In the genomic region with DNA sequence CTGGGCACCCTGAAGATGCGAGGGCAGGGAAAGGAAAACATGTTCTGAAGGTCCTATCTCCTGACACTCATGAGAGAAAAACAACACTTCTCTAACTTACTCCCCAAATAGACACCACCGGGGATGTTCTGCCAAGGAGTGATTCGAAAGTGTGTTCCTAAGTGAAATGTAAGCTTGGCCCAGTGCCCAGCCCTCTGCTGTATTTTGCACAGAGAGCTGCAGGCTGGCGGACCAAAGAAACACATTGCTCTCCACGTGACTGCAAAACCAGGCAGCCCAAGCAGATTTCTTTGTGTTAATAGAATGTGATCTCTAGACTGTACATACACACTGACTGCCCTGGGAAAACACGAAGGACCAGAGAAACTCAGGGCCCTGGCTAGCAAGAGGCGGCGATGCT, we compare ENCODE assay signal across 8 mouse cellular contexts. TPM values are rescaled to one million over a fixed set of nuclear protein-coding genes. Genes with fewer than 3 reads are reported as not detected.
A peak's percentile ranks its signal among the peaks of the same experiment; 100 is the strongest.
DNase-seq lines count a peak whose midpoint lies in the region; ATAC-seq and TF ChIP-seq lines count a peak whose summit lies in the region.

No protein-coding gene starts in this region.

- H3K9me3 ChIP-seq in hindbrain, embryonic 10.5 days = no peaks in the 10 kb centered on the region
- H3K9me3 ChIP-seq in liver, postnatal 0 days (ENCODE audit: low read length) = no peaks in the 10 kb centered on the region

- peak overlapping the region; percentile 57 for H3K27ac ChIP-seq in hindbrain, embryonic 10.5 days
- peak overlapping the region; percentile 62 for H3K27ac ChIP-seq in liver, postnatal 0 days (ENCODE audit: low read depth)

- H3K9ac ChIP-seq in liver, postnatal 0 days (replicated peaks) = no peak overlapping the region; the same call in 1 of the 2 replicates

- DNase-seq in 416B (ENCODE audit: low read depth) = peak; percentile 35
- peak; percentile 54 for DNase-seq in cerebellum, adult 8-10 months
- peak; percentile 91 to 93 for DNase-seq in frontal cortex, postnatal 14 days (ENCODE audit: low spot score in 2 of 2)
- peak; percentile 55 for DNase-seq in hindbrain, embryonic 10.5 days (ENCODE audit: low spot score)
- DNase-seq in layer of hippocampus, adult 8-10 months (ENCODE audit: low spot score in 2 of 2) = peak; percentile 94 to 98
- DNase-seq in liver, postnatal 0 days = peak; percentile 79
- DNase-seq in ovary, adult 18-20 months (ENCODE audit: low spot score) = peak; percentile 92
- DNase-seq in yolk sac, embryonic 10.5 days (ENCODE audit: low spot score) = no peak

- no peak overlapping the region for H3K4me3 ChIP-seq in hindbrain, embryonic 10.5 days
- H3K4me3 ChIP-seq in liver, postnatal 0 days (ENCODE audit: low read depth, low read length) = no peak overlapping the region

- H3K4me1 ChIP-seq in hindbrain, embryonic 10.5 days (replicated peaks) = peaks cover 54% of the 10 kb centered on the region
- H3K4me1 ChIP-seq in liver, postnatal 0 days (ENCODE audit: insufficient read depth) = peaks cover 39% of the 10 kb centered on the region

- H3K36me3 ChIP-seq in hindbrain, embryonic 10.5 days = no peaks in the 10 kb centered on the region
- H3K36me3 ChIP-seq in liver, postnatal 0 days (replicated peaks; ENCODE audit: insufficient read depth, low read length) = no peaks in the 10 kb centered on the region

- no peak for TF ChIP-seq EP300 in liver, postnatal 0 days (IDR thresholded peaks at IDR 0.05; ENCODE audit: low read depth)

- 0 out of 2 replicates have a peak overlapping the region, but pooled peaks have one; percentile 24 for H3K4me2 ChIP-seq in liver, postnatal 0 days (ENCODE audit: low read depth, low read length)

- peak; percentile 86 for ATAC-seq in liver, postnatal 0 days

- WGBS in hindbrain, embryonic 10.5 days = 35% methylated on average over 8 of the region's 8 CpGs
- 35% methylated on average over 8 of the region's 8 CpGs for WGBS in liver, postnatal 0 days (ENCODE audit: insufficient replicate concordance)

- no peak for TF ChIP-seq CTCF in liver, postnatal 0 days (IDR thresholded peaks at IDR 0.05; ENCODE audit: low read depth)

- peaks cover 32% of the 10 kb centered on the region; the same call in 1 of the 2 replicates for H3K27me3 ChIP-seq in hindbrain, embryonic 10.5 days (ENCODE audit: insufficient read depth, poor library complexity, severe bottlenecking)
- H3K27me3 ChIP-seq in liver, postnatal 0 days (ENCODE audit: insufficient read depth, low read length) = no peaks in the 10 kb centered on the region

RNA-seq across cellular contexts. Expression of gene Hlf, which starts 21.1 kb away (rescaled TPM):
- 1.0 and 1.9 TPM in 2 replicates for polyA plus RNA-seq in hindbrain, embryonic 10.5 days (2016; fragmentation: Nextera tagmentation; extraction: Ambion mirVana)
- total RNA-seq in layer of hippocampus, adult 8-10 months (2022) = 100 to 1,000 TPM in 2 of 4 experiments, 10 to 100 TPM in 2; 87.7 to 108 (median 98.0) TPM
- polyA plus RNA-seq in liver, postnatal 0 days (2015; fragmentation: Nextera tagmentation; extraction: Ambion mirVana) = 8.8 and 9.6 TPM in 2 replicates
